Mouse (Mus musculus) forebrain, embryonic 11.5 days (tissue): ENCODE data around the gene Adgrg2. TPM values are rescaled to one million over a fixed set of nuclear protein-coding genes. Genes with fewer than 3 reads are reported as not detected.

Experiments
- ATAC-seq: fragments of 200-750 bp; cut with Nextera tagmentation; replicated peaks from 2 replicates; pipeline ENCODE4 v1.8.0; 2017; ENCODE audit warnings: moderate TSS enrichment; ENCODE audit not compliant: low FRiP score
- DNase-seq: peaks from one replicate; pipeline ENCODE4 v3.0.0-alpha.2; 2017; ENCODE audit warnings: low spot score
- H3K27ac ChIP-seq: fragments of 300-500 bp; sonication (generic); 2 replicates; pipeline ENCODE4 v1.5.1; 2014; ENCODE audit warnings: low read depth, low read length
- H3K27me3 ChIP-seq: fragments of 300-500 bp; sonication (generic); 2 replicates; pipeline ENCODE4 v1.6.1; 2014; ENCODE audit warnings: mild to moderate bottlenecking, low read length, mixed read lengths; ENCODE audit not compliant: control insufficient read depth, insufficient read depth
- H3K36me3 ChIP-seq: fragments of 300-500 bp; sonication (generic); 2 replicates; pipeline ENCODE4 v1.6.1; 2014; ENCODE audit warnings: mild to moderate bottlenecking, low read length, moderate library complexity, mixed read lengths; ENCODE audit not compliant: control insufficient read depth, insufficient read depth
- H3K4me1 ChIP-seq: fragments of 300-500 bp; sonication (generic); replicated peaks from 2 replicates; pipeline ENCODE4 v1.6.1; 2014; ENCODE audit warnings: low read length, mixed read lengths; ENCODE audit not compliant: control insufficient read depth, insufficient read depth
- H3K4me2 ChIP-seq: fragments of 300-500 bp; sonication (generic); 2 replicates; pipeline ENCODE4 v1.6.1; 2014; ENCODE audit warnings: low read depth, mild to moderate bottlenecking, low read length, moderate library complexity, mixed read lengths; ENCODE audit not compliant: severe bottlenecking
- H3K4me3 ChIP-seq: fragments of 300-500 bp; sonication (generic); 2 replicates; pipeline ENCODE4 v1.5.1; 2014; ENCODE audit warnings: low read depth, low read length
- H3K9ac ChIP-seq: fragments of 300-500 bp; sonication (generic); 2 replicates; pipeline ENCODE4 v1.6.1; 2014; ENCODE audit warnings: low read length
- H3K9me3 ChIP-seq: fragments of 300-500 bp; sonication (generic); 2 replicates; pipeline ENCODE4 v1.6.1; 2016; ENCODE audit warnings: low read length, mixed read lengths; ENCODE audit not compliant: control insufficient read depth
- WGBS: fragments of 180-500 bp; shearing (Covaris S2); extraction: QIAGEN DNeasy Blood & Tissue Kit; methylation state at CpG from one replicate; pipeline ENCODE4 v1.1.7; 2014; 5-methylcytosine and 5-hydroxymethylcytosine counted together
- polyA plus RNA-seq: library from polyadenylated mRNA; unstranded; fragments of >200 nt; fragmentation: Nextera tagmentation; extraction: Ambion mirVana; gene quantifications from 2 replicates; pipeline ENCODE4 v1.2.1, GENCODE M21; 2014

Adgrg2 gene
- polyA plus RNA-seq, 1 experiment from 2014 or later, result 1.1 TPM

DNA sequence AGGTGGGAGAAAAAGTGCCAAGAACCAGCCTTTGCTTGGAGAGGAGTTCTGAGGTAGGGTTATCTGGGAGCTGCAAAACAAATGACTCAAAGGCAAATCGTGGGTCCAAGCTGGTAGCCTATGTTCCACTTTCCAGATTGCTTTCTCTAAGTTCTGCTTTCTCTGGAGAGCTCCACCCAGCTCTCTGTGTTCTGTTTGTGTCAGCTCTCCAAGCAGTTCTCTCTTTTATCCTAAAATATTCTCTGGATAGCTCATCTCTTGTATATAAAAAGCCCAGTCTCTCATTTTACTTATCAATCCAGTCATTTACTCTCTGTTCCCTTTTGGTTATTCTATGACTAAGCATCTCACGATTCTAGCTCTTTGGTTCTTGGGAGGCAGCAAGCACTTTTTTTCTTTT lies 119.7 kb downstream of the Adgrg2 start:
- no peaks in the 10 kb centered on the region for H3K27me3 ChIP-seq

GRCm38 (mm10) chrX:160516027-160516426 lies 125.5 kb downstream of the Adgrg2 start:
- peaks cover 2% of the 10 kb centered on the region; the same call in 1 of the 2 replicates for H3K27me3 ChIP-seq
- no peaks in the 10 kb centered on the region for H3K36me3 ChIP-seq
- no peak for ATAC-seq
- no peak for DNase-seq
- no peak overlapping the region for H3K4me2 ChIP-seq
- no peak overlapping the region for H3K9ac ChIP-seq
- H3K27ac ChIP-seq, result no peak overlapping the region
- H3K4me1 ChIP-seq, result no peaks in the 10 kb centered on the region
- H3K9me3 ChIP-seq, result no peaks in the 10 kb centered on the region
- H3K4me3 ChIP-seq, result no peak overlapping the region

More for the DNA sequence above, 119.7 kb downstream of the Adgrg2 start:
- Histone ChIP-seq H3K4me3 (no peak overlapping the region), H3K4me1 (no peaks in the 10 kb centered on the region), H3K36me3 (no peaks in the 10 kb centered on the region), H3K9me3 (no peaks in the 10 kb centered on the region), H3K9ac (no peak overlapping the region), H3K4me2 (no peak overlapping the region), H3K27ac (no peak overlapping the region)
- ATAC-seq, result no peak
- WGBS, result 73% methylated on average over 2 of the region's 2 CpGs
- DNase-seq, result no peak

DNA sequence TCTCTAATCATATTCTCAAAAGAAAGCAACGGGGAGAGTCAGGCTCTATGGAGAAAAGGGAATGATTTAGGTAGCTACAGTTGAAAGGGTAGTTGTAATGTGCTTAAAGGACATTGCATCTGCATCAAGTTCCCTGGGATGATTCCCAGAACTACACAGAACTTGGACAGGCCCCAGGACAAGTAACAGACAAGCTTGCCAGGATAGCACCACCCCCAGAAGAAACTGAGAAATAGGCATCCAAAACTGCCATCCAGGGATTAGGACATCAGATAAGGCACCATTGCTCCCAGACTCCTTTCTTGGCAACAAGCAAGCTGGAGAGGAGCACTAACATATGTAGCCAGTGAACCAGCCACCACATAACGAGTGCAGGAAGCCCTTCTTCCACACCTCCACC lies 152.3 kb downstream of the Adgrg2 start:
- peaks cover 5% of the 10 kb centered on the region; the same call in 1 of the 2 replicates for H3K27me3 ChIP-seq
- H3K4me1 ChIP-seq, result no peaks in the 10 kb centered on the region
- no peaks in the 10 kb centered on the region for H3K9me3 ChIP-seq
- DNase-seq (no peak), ATAC-seq (no peak)
- H3K4me3 ChIP-seq, result no peak overlapping the region
- H3K27ac ChIP-seq, result no peak overlapping the region
- 82% methylated on average over 2 of the region's 2 CpGs for WGBS
- no peaks in the 10 kb centered on the region for H3K36me3 ChIP-seq
- no peak overlapping the region for H3K9ac ChIP-seq
- no peak overlapping the region for H3K4me2 ChIP-seq

Other genes starting within 250 kb of the Adgrg2 start
- gene Phka2, start 111.5 kb downstream of the Adgrg2 start, polyA plus RNA-seq, result 21.1 and 23.1 TPM in 2 replicates